5 mouse cellular contexts compared by ENCODE assay signal in the genomic region with DNA sequence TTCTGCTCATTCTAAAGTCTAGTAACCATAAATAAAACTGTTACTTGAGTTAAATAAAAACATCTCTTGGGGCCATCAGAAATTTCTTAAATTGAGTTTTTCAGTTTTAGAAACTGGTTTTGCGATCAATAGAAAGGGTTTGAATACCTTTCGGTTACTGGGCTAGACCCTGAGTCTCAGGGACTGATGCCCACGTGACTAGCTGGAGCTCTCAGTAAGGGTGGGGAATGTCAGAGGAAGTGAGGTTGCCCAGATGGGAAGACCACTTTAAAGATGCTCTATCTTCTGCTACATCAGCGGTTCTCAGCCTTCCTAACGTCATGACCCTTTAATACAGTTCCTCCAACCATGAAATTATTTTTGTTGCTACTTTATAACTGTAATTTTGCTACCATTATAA.
"Had no signal": no experiment of that assay in that cellular context is flagged by ENCODE, and none has a peak within 500 bp of the region (broad histone marks: within the 10 kb centered on the region; RNA-seq: fewer than 3 reads in every experiment).

No protein-coding gene starts in this region.

- H3K27ac ChIP-seq: kidney, embryonic 15.5 days; limb, embryonic 13.5 days; liver, embryonic 15.5 days had no signal

- H3K9me3 ChIP-seq: kidney, embryonic 15.5 days; limb, embryonic 13.5 days; liver, embryonic 15.5 days had no signal

- H3K36me3 ChIP-seq: kidney, embryonic 15.5 days; limb, embryonic 13.5 days; liver, embryonic 15.5 days had no signal

- H3K4me1 ChIP-seq: kidney, embryonic 15.5 days had no signal

- H3K9ac ChIP-seq: kidney, embryonic 15.5 days; limb, embryonic 13.5 days; liver, embryonic 15.5 days had no signal

- H3K4me2 ChIP-seq: midbrain, embryonic 11.5 days had no signal

- H3K27me3 ChIP-seq: kidney, embryonic 15.5 days; limb, embryonic 13.5 days; liver, embryonic 15.5 days had no signal

- H3K4me3 ChIP-seq: kidney, embryonic 15.5 days; liver, embryonic 15.5 days had no signal

- ATAC-seq: intestine, embryonic 16.5 days had no signal
